Mouse (Mus musculus): ENCODE results near the gene Slc2a12.

DNA sequence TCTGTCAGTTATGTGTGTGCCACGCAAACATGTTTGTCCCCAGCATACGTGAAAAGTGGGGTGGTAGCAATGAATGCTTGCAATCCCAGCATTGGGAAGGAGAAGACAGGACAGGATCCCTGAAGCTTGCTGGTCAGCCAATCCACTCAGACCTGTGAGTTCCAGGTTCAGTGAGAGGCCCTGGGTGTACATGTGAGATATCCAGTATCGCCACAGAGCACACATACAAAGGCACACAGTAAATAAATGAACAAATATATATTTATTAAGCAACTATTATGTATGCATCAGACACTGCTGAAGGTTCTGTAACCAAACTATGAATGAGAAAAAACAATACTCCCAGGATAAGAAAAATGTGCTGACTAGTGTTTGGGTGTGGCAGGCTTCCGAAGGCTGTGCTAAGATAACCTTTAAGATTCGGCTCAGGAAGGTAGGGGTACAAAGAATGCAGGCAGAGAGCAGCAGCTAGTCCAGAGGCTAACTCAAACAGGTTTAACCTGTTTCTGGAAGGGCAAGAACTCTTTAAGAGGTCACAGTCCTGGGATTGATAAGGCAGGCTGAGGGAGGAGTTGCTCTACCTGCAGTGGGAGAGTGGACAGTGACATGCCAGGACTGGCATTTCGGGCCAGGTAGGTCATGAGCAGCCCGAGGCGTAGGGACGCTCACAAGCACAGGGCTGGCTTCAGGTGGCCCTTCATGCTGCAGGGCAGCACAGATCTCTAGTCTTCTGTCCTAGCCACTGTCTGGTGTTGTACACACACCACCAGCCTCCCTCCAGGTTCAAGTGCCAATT lies 53.5 kb downstream of the Slc2a12 start:
- no peak for TF ChIP-seq POLR2A (IDR thresholded peaks at IDR 0.05; ENCODE audit: control insufficient read depth, low read depth, low read length)
- TF ChIP-seq CTCF (IDR thresholded peaks at IDR 0.05; ENCODE audit: control insufficient read depth, insufficient read depth, insufficient replicate concordance, low read depth, low read length): no peak

Data from testis, adult 2 months (tissue).